Mouse (Mus musculus) midbrain, embryonic 11.5 days (tissue): Measurements from ENCODE around the gene Tspyl4. TPM values are rescaled to one million over a fixed set of nuclear protein-coding genes. Genes with fewer than 3 reads are reported as not detected.
A peak's percentile ranks its signal among the peaks of the same experiment; 100 is the strongest.

ENCODE experiments used
- ATAC-seq: fragments of 200-750 bp; cut with Nextera tagmentation; 2 replicates; pipeline ENCODE4 v1.8.0; 2017; ENCODE audit warnings: moderate TSS enrichment, moderate library complexity; ENCODE audit not compliant: low FRiP score
- DNase-seq: peaks from one replicate; pipeline ENCODE4 v3.0.0; 2015; ENCODE audit warnings: low spot score; ENCODE audit errors: missing footprints
- H3K27ac ChIP-seq: fragments of 300-500 bp; sonication (generic); 2 replicates; pipeline ENCODE4 v1.5.1; 2014; ENCODE audit warnings: low read depth, low read length
- H3K27me3 ChIP-seq: fragments of 300-500 bp; sonication (generic); 2 replicates; pipeline ENCODE4 v1.6.1; 2014; ENCODE audit warnings: mild to moderate bottlenecking, low read length, moderate library complexity, mixed read lengths; ENCODE audit not compliant: control insufficient read depth, insufficient read depth
- H3K36me3 ChIP-seq: fragments of 300-500 bp; sonication (generic); 2 replicates; pipeline ENCODE4 v1.6.1; 2014; ENCODE audit warnings: mild to moderate bottlenecking, low read length, moderate library complexity, mixed read lengths; ENCODE audit not compliant: control insufficient read depth, insufficient read depth
- H3K4me1 ChIP-seq: fragments of 300-500 bp; sonication (generic); 2 replicates; pipeline ENCODE4 v1.6.1; 2014; ENCODE audit warnings: low read length; ENCODE audit not compliant: control insufficient read depth, insufficient read depth
- H3K4me2 ChIP-seq: fragments of 300-500 bp; sonication (generic); 2 replicates; pipeline ENCODE4 v1.6.1; 2014; ENCODE audit warnings: mild to moderate bottlenecking, moderate library complexity
- H3K4me3 ChIP-seq: fragments of 300-500 bp; sonication (generic); 2 replicates; pipeline ENCODE4 v1.5.1; 2014; ENCODE audit warnings: low read depth, low read length
- H3K9ac ChIP-seq: fragments of 300-500 bp; sonication (generic); 2 replicates; pipeline ENCODE4 v1.6.1; 2014; ENCODE audit warnings: low read length
- H3K9me3 ChIP-seq: fragments of 300-500 bp; sonication (generic); 2 replicates; pipeline ENCODE4 v1.6.1; 2016; ENCODE audit warnings: low read length; ENCODE audit not compliant: control insufficient read depth
- WGBS: fragments of 180-500 bp; shearing (Covaris S2); extraction: QIAGEN DNeasy Blood & Tissue Kit; methylation state at CpG from one replicate; pipeline ENCODE4 v1.1.7; 2014; 5-methylcytosine and 5-hydroxymethylcytosine counted together
- polyA plus RNA-seq: library from polyadenylated mRNA; unstranded; fragments of >200 nt; fragmentation: Nextera tagmentation; extraction: Ambion mirVana; gene quantifications from 2 replicates; pipeline ENCODE4 v1.2.1, GENCODE M21; 2014

Tspyl4 gene
- polyA plus RNA-seq, 1 experiment from 2014 or later = 32.7 TPM

DNA sequence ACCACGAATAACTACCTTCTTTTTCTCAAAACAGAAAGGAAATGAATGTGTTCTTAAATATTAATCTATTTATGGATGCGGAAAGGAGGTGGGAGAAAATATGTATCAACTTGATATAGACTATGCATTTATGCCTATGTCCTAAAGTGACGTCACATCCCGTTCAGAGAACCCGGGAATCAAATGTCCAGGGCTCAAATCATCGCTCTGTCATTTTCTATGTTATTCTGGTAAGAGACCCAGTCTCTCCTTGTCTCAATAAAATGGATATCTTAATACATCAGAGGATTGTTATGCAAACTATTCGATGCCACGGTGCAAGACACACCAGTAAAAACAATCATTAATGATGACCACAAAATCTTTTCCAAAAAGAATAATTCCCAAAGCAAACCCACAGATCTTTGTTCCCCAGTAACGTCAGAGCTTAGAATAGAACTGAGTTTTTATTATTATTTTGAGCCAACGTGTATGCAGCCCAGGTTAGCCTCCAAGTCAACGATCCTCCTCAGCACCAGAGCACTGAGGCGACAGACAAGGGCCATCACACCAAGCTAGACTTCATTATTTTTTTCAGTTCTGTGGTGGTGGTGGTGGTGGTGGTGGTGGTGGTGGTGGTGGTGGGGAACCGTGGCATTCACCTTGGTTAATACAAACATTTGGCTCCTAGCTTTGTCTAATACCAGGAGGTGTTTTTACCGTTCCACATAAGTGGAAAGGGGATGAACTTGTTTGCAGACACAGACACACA is 15.9 kb upstream of the Tspyl4 start:
- WGBS = 21% methylated on average over 14 of the region's 14 CpGs
- peak; percentile 0; the same call in 1 of the 2 replicates for ATAC-seq
- H3K4me2 ChIP-seq = peak overlapping the region; percentile 62
- peak overlapping the region; percentile 86 for H3K9ac ChIP-seq
- H3K36me3 ChIP-seq = no peaks in the 10 kb centered on the region
- H3K27me3 ChIP-seq = no peaks in the 10 kb centered on the region
- H3K9me3 ChIP-seq = no peaks in the 10 kb centered on the region
- H3K4me3 ChIP-seq = peak overlapping the region; percentile 79
- H3K27ac ChIP-seq = peak overlapping the region; percentile 58; the same call in 1 of the 2 replicates
- H3K4me1 ChIP-seq = peaks cover 11% of the 10 kb centered on the region
- DNase-seq = peak; percentile 89

DNA sequence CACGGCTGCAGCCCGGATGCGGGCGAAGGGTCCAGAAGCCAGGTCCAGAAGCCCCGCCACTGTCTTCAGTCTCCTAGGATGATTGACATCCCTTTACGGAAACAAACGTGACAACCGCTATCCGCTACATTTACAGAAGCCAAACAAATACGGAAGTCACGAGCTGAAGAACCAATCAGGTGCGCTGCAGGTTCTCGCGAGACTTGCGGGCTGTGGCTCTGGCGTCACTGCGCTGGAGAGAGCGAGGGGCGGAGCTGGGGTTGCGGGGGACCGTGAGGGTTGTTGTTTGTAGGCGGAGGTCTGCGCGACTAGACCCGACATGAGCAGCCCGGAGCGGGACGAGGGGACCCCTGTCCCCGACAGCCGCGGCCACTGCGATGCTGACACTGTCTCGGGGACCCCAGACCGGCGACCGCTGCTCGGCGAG is 15.3 kb upstream of the Tspyl4 start, which contains the start of gene Tspyl1:
TSS of gene Tspyl1 (plus strand) at position 229 of the 427 bp plus-strand sequence.
- peak within 1 kb of the TSS; percentile 86 for H3K9ac ChIP-seq
- no peaks in the 10 kb centered on the region for H3K27me3 ChIP-seq
- peak within 1 kb of the TSS; percentile 58; the same call in 1 of the 2 replicates for H3K27ac ChIP-seq
- H3K4me2 ChIP-seq = peak within 1 kb of the TSS; percentile 62
- peaks cover 11% of the 10 kb centered on the region for H3K4me1 ChIP-seq
- peak; percentile 99 for DNase-seq
- H3K4me3 ChIP-seq = peak within 1 kb of the TSS; percentile 79
- H3K9me3 ChIP-seq = no peaks in the 10 kb centered on the region
- peak; percentile 98 for ATAC-seq
- under 1% methylated on average over 37 of the region's 38 CpGs for WGBS
- H3K36me3 ChIP-seq = no peaks in the 10 kb centered on the region

DNA sequence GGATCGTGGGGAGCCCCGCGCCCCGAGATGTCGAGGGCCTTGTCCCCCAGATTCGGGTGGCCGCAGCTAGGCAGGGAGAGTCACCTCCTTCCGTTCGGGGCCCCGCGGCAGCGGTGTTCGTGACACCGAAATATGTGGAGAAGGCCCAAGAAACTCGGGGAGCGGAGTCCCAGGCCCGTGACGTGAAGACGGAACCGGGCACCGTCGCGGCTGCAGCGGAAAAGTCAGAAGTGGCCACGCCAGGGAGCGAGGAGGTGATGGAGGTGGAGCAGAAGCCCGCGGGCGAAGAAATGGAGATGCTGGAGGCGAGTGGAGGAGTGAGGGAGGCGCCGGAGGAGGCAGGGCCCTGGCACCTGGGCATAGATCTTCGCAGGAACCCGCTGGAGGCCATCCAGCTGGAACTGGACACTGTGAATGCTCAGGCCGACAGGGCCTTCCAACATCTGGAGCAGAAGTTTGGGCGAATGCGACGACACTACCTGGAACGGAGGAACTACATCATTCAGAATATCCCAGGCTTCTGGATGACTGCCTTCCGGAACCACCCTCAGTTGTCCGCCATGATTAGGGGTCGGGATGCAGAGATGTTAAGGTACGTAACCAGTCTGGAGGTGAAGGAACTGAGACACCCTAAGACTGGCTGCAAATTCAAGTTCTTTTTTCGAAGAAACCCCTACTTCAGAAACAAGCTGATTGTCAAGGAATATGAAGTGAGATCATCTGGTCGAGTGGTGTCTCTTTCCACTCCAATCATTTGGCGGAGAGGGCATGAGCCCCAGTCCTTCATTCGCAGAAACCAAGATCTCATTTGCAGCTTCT is 14.6 kb upstream of the Tspyl4 start:
- Histone ChIP-seq H3K9ac (peak overlapping the region; percentile 86), H3K9me3 (no peaks in the 10 kb centered on the region), H3K4me3 (peak overlapping the region; percentile 79), H3K36me3 (no peaks in the 10 kb centered on the region), H3K4me2 (peak overlapping the region; percentile 62), H3K27me3 (no peaks in the 10 kb centered on the region), H3K27ac (no peak overlapping the region), H3K4me1 (peaks cover 11% of the 10 kb centered on the region)
- WGBS = 5% methylated on average over 47 of the region's 47 CpGs
- peak; percentile 84 for DNase-seq
- no peak; the same call in none of the 2 replicates for ATAC-seq

DNA sequence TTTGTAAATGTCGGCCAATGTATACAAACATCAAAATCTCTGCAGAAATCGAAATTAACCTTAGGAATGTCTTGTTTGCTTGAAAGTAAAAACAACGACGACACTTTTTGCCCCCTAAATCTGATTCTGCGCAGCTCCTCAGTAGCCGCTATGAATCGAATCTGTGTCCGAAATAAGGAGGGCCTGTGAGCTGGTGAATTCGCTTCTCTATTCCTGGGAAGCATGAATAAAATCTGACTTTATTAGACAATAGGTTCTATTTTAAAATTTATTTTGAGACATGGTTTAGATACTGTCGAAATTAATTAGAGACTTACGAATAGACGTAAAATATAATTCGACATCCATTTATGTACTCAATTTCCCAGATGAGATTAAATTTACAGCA is 337 bp upstream of the Tspyl4 start:
- H3K9ac ChIP-seq = peak overlapping the region; percentile 85; the same call in 1 of the 2 replicates
- H3K4me2 ChIP-seq = peak overlapping the region; percentile 57
- peak overlapping the region; percentile 90; the same call in 1 of the 2 replicates for H3K27ac ChIP-seq
- no peaks in the 10 kb centered on the region for H3K9me3 ChIP-seq
- H3K4me1 ChIP-seq = peaks cover 21% of the 10 kb centered on the region
- H3K4me3 ChIP-seq = peak overlapping the region; percentile 72
- H3K27me3 ChIP-seq = no peaks in the 10 kb centered on the region
- 4% methylated on average over 13 of the region's 13 CpGs for WGBS
- DNase-seq (peak; percentile 87), ATAC-seq (peak; percentile 26; the same call in 1 of the 2 replicates)
- H3K36me3 ChIP-seq = no peaks in the 10 kb centered on the region

DNA sequence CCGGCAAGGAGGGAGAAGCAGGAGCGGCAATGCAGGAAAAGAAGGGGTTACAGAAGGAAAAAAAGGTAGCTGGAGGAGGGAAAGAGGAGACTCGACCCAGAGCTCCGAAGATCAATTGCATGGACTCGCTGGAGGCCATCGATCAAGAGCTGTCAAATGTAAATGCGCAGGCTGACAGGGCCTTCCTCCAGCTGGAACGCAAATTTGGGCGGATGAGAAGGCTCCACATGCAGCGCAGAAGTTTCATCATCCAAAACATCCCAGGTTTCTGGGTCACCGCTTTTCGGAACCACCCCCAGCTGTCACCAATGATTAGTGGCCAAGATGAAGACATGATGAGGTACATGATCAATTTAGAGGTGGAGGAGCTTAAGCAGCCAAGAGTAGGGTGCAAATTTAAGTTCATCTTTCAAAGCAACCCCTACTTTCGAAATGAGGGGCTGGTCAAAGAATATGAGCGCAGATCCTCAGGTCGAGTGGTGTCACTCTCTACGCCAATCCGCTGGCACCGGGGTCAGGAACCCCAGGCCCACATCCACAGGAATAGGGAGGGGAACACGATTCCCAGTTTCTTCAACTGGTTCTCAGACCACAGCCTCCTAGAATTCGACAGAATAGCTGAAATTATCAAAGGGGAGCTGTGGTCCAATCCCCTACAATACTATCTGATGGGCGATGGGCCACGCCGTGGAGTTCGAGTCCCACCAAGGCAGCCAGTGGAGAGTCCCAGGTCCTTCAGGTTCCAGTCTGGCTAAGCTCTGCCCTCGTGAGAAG is 925 bp downstream of the Tspyl4 start:
- Histone ChIP-seq H3K9ac (peak overlapping the region; percentile 85), H3K4me2 (peak overlapping the region; percentile 57), H3K27me3 (no peaks in the 10 kb centered on the region), H3K27ac (peak overlapping the region; percentile 90; the same call in 1 of the 2 replicates), H3K9me3 (no peaks in the 10 kb centered on the region), H3K4me3 (peak overlapping the region; percentile 72), H3K36me3 (no peaks in the 10 kb centered on the region), H3K4me1 (peaks cover 21% of the 10 kb centered on the region)
- no peak for DNase-seq
- ATAC-seq = no peak; the same call in 1 of the 2 replicates
- WGBS = 45% methylated on average over 25 of the region's 25 CpGs

DNA sequence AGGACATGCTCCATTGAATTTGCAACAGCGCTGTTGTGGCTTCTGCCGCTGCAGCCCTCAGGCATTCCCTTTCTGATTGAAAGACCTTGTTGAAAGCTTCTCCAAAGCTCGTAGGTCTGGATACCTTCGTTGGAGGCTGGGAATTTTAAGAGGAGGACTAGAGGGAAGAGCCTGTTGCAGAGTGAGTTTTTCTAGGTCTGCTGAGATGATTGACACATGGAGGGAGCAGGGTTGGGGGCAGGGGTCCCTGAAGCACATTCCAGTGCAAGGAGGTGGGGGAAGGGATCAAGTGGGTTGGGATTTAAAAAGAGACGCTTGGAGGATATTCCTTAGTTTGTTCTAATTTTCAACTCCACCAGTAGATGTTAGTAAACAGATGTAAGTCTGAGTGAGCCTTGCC is 3.1 kb downstream of the Tspyl4 start:
- 0 out of 2 replicates have a peak overlapping the region, but pooled peaks have one; percentile 14 for H3K27ac ChIP-seq
- H3K27me3 ChIP-seq = no peaks in the 10 kb centered on the region
- H3K36me3 ChIP-seq = no peaks in the 10 kb centered on the region
- DNase-seq = peak; percentile 92
- H3K9ac ChIP-seq = peak overlapping the region; percentile 56
- WGBS = 8% methylated on average over 5 of the region's 5 CpGs
- no peaks in the 10 kb centered on the region for H3K9me3 ChIP-seq
- peak overlapping the region; percentile 57 for H3K4me2 ChIP-seq
- H3K4me3 ChIP-seq = peak overlapping the region; percentile 72
- no peak for ATAC-seq
- H3K4me1 ChIP-seq = peaks cover 21% of the 10 kb centered on the region

DNA sequence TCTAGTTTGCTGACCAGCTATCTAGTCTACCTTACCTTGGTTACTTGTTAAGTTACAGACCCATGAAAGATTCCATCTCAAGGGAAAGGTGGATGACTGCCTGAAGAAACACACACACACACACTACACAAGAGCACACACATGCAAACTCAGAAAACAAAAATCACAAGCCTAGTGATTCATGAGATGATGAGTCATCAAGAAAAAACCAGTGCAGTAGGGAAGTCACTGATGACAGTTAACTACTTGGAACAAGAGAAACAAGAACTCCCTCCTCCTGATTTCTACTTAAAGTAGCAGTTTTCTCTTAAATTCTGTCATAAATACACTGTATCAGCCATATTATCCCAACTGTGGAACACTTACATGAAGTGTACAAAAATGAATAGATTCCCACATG is 9.8 kb downstream of the Tspyl4 start:
- Histone ChIP-seq H3K9me3 (no peaks in the 10 kb centered on the region), H3K4me1 (no peaks in the 10 kb centered on the region), H3K9ac (no peak overlapping the region), H3K4me2 (no peak overlapping the region), H3K4me3 (no peak overlapping the region), H3K36me3 (no peaks in the 10 kb centered on the region), H3K27ac (no peak overlapping the region), H3K27me3 (no peaks in the 10 kb centered on the region)
- ATAC-seq = no peak
- no peak for DNase-seq

DNA sequence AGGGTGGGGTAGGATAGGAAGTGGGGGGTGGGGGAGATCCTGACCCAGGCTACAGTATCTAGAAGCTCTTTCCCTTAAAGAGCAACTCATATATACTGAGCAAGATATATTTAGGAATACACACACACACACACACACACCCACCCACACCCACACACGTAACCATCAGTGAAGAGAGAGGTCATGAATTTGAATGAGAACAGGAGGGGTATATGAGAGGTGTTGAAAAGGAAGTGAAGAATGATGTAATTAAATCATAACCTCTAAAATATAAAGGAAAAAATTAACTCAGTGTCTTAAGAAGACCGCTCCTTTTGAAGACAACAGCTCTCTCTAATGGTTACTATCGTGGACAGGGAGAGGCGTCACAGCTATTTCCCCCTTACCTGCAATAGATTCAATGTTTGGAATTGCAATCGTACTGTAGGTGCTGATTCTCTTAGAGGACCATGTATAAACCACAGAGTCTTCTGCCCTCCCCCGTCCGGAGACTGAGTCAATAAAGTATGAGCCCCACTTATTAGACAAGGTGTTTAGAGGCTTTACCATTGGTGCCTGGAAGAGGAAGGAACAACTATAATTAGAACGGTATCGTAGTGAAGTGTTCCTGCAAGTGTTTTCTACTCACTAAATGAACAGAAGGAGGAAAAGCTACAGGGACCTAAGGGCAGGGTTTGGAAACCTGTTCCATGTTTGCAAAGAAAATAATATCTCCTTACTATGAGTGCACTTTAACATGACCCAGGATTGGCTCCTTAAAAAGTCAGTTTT is 12.9 kb downstream of the Tspyl4 start:
- no peaks in the 10 kb centered on the region for H3K4me1 ChIP-seq
- DNase-seq (no peak), ATAC-seq (peak; percentile 27; the same call in 1 of the 2 replicates)
- WGBS = 91% methylated on average over 9 of the region's 9 CpGs
- H3K4me3 ChIP-seq = no peak overlapping the region
- H3K27ac ChIP-seq = no peak overlapping the region
- no peaks in the 10 kb centered on the region for H3K9me3 ChIP-seq
- no peak overlapping the region for H3K4me2 ChIP-seq
- no peaks in the 10 kb centered on the region for H3K27me3 ChIP-seq
- no peaks in the 10 kb centered on the region for H3K36me3 ChIP-seq
- no peak overlapping the region for H3K9ac ChIP-seq
